Mouse (Mus musculus): ENCODE data around the gene Hnf1b. TPM values are rescaled to one million over a fixed set of nuclear protein-coding genes. Genes with fewer than 3 reads are reported as not detected.

Hnf1b gene
- polyA plus RNA-seq, 1 experiment from 2014 or later: 5.0 TPM

DNA sequence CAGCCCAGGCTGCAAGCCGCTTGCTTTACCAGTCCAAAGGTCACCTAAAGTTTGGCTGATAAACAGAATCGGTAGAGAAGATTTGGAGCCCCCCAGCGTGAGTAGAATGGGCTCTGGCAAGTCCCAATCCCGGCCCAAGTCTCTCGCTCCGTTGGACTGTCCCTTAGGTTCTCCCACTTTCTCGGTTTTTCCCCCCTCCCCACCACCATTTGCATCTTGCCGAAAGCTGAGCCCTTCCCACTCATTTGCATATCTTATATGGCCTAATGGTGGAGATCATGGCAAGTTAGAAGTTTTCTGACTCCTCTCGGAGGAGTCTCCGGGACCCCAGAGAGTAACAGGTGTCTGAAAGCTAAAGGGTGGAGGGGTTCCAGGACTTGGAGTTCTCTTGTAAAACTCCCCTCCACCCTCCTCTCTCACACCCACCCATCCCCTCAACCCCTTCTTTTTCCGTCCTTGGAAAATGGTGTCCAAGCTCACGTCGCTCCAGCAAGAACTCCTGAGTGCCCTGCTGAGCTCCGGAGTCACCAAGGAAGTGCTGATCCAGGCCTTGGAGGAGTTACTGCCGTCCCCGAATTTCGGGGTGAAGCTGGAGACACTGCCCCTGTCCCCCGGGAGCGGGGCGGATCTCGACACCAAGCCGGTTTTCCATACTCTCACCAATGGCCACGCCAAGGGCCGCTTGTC lies 866 bp downstream of the Hnf1b start:
- 2% methylated on average over 24 of the region's 24 CpGs for WGBS
- DNase-seq (ENCODE audit: low spot score) (peak; percentile 44), ATAC-seq (replicated peaks; ENCODE audit: low FRiP score) (no peak)
- H3K4me2 ChIP-seq: peak overlapping the region; percentile 56
- peak overlapping the region; percentile 34 for H3K4me3 ChIP-seq (ENCODE audit: low read depth, low read length)
- no peak overlapping the region for H3K9ac ChIP-seq (ENCODE audit: low read depth, low read length)
- no peaks in the 10 kb centered on the region for H3K36me3 ChIP-seq (ENCODE audit: control insufficient read depth, insufficient read depth, low read length)
- no peak overlapping the region; the same call in 1 of the 2 replicates for H3K27ac ChIP-seq (ENCODE audit: low read depth, low read length)
- H3K27me3 ChIP-seq (replicated peaks; ENCODE audit: control insufficient read depth, insufficient read depth, low read length): peaks cover 66% of the 10 kb centered on the region
- no peaks in the 10 kb centered on the region for H3K4me1 ChIP-seq (replicated peaks; ENCODE audit: control insufficient read depth, insufficient read depth, low read length)
- no peaks in the 10 kb centered on the region for H3K9me3 ChIP-seq (ENCODE audit: control insufficient read depth, low read length)

DNA sequence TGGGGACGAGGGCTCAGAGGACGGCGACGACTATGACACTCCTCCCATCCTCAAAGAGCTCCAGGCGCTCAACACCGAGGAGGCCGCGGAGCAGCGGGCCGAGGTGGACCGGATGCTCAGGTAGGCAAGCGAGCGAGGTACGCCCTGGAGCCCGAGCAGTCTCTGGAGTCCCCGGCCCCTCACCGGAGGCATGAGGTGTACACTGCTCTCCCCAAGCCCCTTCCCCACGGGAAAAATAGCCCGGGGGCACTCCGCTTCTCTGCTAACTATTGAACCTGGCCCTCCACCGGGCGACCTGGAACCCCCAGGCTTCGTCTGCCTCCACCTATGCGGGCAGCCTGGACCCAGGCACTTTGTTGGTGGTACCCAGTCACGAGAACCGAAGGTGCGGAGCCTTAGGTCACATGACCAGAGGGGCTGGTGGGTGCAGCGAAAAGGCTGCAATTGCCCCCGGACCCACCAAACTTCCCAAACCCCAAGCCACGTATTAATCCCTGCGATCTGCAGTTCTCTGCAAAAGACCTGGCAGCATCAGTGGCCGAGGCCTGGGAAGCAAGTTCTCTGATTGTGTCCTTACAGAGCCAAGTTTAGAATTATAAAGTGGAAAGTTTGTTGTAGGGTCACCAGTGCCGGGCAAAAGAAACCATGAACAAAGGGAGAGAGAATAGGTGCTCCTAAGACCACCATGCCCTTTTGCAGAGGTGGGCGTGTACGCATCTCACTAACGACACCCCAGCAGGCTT lies 1.6 kb downstream of the Hnf1b start:
- H3K9me3 ChIP-seq (ENCODE audit: control insufficient read depth, low read length): no peaks in the 10 kb centered on the region
- peak overlapping the region; percentile 56 for H3K4me2 ChIP-seq
- H3K9ac ChIP-seq (ENCODE audit: low read depth, low read length): no peak overlapping the region; the same call in 1 of the 2 replicates
- ATAC-seq (replicated peaks; ENCODE audit: low FRiP score) (no peak; the same call in 1 of the 2 replicates), DNase-seq (ENCODE audit: low spot score) (peak; percentile 50)
- 3% methylated on average over 36 of the region's 36 CpGs for WGBS
- H3K4me1 ChIP-seq (replicated peaks; ENCODE audit: control insufficient read depth, insufficient read depth, low read length): no peaks in the 10 kb centered on the region
- H3K4me3 ChIP-seq (ENCODE audit: low read depth, low read length): peak overlapping the region; percentile 34
- H3K27ac ChIP-seq (ENCODE audit: low read depth, low read length): peak overlapping the region; percentile 35; the same call in 1 of the 2 replicates
- H3K27me3 ChIP-seq (replicated peaks; ENCODE audit: control insufficient read depth, insufficient read depth, low read length): peaks cover 71% of the 10 kb centered on the region
- no peaks in the 10 kb centered on the region for H3K36me3 ChIP-seq (ENCODE audit: control insufficient read depth, insufficient read depth, low read length)

DNA sequence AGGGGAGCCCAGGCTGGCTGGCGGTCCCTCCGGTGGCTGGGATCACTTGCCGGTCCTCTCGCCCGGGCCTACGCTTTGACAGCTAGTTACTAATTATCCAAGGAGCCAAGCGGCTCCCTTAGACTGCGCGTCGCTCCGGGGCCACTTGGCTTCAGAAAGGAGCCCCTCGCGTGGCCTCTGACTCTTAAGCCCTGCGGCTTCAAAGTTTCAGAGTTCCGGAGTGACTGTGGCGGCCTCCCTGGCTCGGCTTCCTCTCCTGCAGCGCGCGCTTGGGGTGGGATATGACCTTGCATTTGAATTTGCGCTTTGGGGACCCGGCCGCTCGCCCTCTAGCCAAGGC lies 2.1 kb downstream of the Hnf1b start:
- Histone ChIP-seq H3K27me3 (replicated peaks; ENCODE audit: control insufficient read depth, insufficient read depth, low read length) (peaks cover 75% of the 10 kb centered on the region), H3K4me2 (peak overlapping the region; percentile 56), H3K9me3 (ENCODE audit: control insufficient read depth, low read length) (no peaks in the 10 kb centered on the region), H3K9ac (ENCODE audit: low read depth, low read length) (peak overlapping the region; percentile 32; the same call in 1 of the 2 replicates), H3K27ac (ENCODE audit: low read depth, low read length) (peak overlapping the region; percentile 35), H3K4me1 (replicated peaks; ENCODE audit: control insufficient read depth, insufficient read depth, low read length) (no peaks in the 10 kb centered on the region), H3K36me3 (ENCODE audit: control insufficient read depth, insufficient read depth, low read length) (no peaks in the 10 kb centered on the region), H3K4me3 (ENCODE audit: low read depth, low read length) (peak overlapping the region; percentile 34)
- under 1% methylated on average over 24 of the region's 24 CpGs for WGBS
- peak; percentile 57 for DNase-seq (ENCODE audit: low spot score)
- no peak for ATAC-seq (replicated peaks; ENCODE audit: low FRiP score)

DNA sequence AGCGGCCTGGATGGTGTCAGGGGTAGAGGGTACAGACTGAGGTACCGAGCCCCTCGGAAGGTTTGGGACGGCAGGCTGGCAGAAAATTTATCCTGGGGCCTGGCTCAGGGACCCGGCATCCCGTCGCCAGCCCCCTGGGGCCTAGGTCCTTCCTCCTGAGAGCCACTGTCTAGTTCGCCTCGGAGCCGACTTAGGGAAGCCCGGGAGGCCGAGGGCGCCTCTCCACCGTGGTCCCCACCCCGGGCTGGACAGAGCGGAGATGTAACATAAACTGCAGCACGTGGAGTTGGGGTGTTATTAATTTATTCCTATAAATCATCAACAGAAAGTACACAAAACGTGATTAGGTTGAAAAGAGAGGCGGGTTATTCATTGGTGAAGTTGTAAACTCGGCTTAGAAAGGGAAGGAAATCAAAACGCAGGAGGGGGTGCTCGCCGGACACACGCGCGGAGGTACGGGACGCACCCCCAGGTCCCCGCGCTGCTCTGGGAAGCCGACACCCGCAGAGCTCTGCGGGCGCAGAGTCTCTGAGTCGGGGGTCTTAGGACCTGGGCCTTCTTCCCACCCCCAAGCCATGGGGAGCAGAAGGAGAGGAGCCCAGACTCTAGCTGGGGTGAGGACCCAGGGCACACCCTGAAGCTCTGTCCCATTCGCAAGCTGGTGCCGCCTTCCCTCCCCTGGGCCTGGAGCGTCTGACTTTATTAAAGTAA lies 2.8 kb downstream of the Hnf1b start:
- H3K9me3 ChIP-seq (ENCODE audit: control insufficient read depth, low read length): no peaks in the 10 kb centered on the region
- peak overlapping the region; percentile 34 for H3K4me3 ChIP-seq (ENCODE audit: low read depth, low read length)
- no peak for ATAC-seq (replicated peaks; ENCODE audit: low FRiP score)
- no peaks in the 10 kb centered on the region for H3K36me3 ChIP-seq (ENCODE audit: control insufficient read depth, insufficient read depth, low read length)
- DNase-seq (ENCODE audit: low spot score): peak; percentile 46
- peaks cover 78% of the 10 kb centered on the region for H3K27me3 ChIP-seq (replicated peaks; ENCODE audit: control insufficient read depth, insufficient read depth, low read length)
- no peaks in the 10 kb centered on the region for H3K4me1 ChIP-seq (replicated peaks; ENCODE audit: control insufficient read depth, insufficient read depth, low read length)
- H3K4me2 ChIP-seq: peak overlapping the region; percentile 56
- peak overlapping the region; percentile 32; the same call in 1 of the 2 replicates for H3K27ac ChIP-seq (ENCODE audit: low read depth, low read length)
- 1% methylated on average over 38 of the region's 38 CpGs for WGBS
- no peak overlapping the region for H3K9ac ChIP-seq (ENCODE audit: low read depth, low read length)

DNA sequence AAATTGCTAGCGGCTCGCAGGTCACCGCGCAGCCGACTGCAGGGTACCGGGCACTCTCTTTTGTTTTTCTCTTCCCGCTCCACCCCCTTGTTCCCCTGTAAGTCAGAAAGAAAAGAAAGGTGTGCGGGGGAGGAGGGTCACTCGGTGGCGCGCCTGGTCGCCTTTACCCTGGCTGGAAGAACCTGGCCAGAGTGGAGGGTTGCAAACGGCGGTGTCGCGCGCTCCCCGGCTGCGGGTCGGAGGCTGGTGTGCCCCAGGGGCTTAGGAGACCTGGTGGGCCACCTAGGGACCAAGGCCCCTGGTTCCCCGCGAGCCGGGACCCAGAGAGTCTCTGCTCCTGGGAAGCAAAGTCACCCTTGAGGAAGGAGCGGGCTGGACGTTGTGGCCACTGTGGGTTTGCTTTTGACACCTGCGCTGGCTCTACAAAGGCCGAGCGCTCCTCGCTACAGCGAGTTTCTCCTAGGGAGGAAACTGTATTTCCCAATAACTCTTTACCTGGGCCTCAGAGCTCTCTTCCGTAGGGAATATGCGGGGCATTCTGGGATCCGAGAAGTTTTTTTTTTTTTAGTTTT lies 3.4 kb downstream of the Hnf1b start:
- ATAC-seq (replicated peaks; ENCODE audit: low FRiP score) (no peak), DNase-seq (ENCODE audit: low spot score) (peak; percentile 55)
- H3K27ac ChIP-seq (ENCODE audit: low read depth, low read length): peak overlapping the region; percentile 32; the same call in 1 of the 2 replicates
- WGBS: 1% methylated on average over 33 of the region's 33 CpGs
- peak overlapping the region; percentile 34 for H3K4me3 ChIP-seq (ENCODE audit: low read depth, low read length)
- no peaks in the 10 kb centered on the region for H3K9me3 ChIP-seq (ENCODE audit: control insufficient read depth, low read length)
- peak overlapping the region; percentile 56 for H3K4me2 ChIP-seq
- no peaks in the 10 kb centered on the region for H3K4me1 ChIP-seq (replicated peaks; ENCODE audit: control insufficient read depth, insufficient read depth, low read length)
- peaks cover 82% of the 10 kb centered on the region for H3K27me3 ChIP-seq (replicated peaks; ENCODE audit: control insufficient read depth, insufficient read depth, low read length)
- H3K36me3 ChIP-seq (ENCODE audit: control insufficient read depth, insufficient read depth, low read length): no peaks in the 10 kb centered on the region
- H3K9ac ChIP-seq (ENCODE audit: low read depth, low read length): peak overlapping the region; percentile 22; the same call in 1 of the 2 replicates

DNA sequence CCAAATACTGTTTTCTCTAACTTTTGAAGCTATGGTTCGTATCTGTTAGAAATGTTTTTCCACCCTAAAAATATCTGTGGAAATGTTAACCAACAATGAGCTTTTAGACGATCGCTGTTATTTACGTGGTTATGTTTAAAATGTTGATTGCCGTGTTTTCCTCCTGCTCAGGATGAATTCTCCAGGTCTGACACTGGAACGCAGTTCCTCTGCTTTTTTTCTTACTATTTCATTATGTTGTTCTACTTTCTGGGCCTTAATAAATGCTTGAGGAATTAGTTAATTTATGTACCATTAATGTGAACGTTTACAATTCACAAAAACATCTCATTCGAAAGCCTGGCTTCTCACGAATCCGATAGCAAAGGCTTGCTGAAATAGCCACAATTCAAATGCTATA lies 4.2 kb downstream of the Hnf1b start:
- Histone ChIP-seq H3K36me3 (ENCODE audit: control insufficient read depth, insufficient read depth, low read length) (no peaks in the 10 kb centered on the region), H3K27ac (ENCODE audit: low read depth, low read length) (no peak overlapping the region), H3K4me1 (replicated peaks; ENCODE audit: control insufficient read depth, insufficient read depth, low read length) (no peaks in the 10 kb centered on the region), H3K9ac (ENCODE audit: low read depth, low read length) (no peak overlapping the region), H3K9me3 (ENCODE audit: control insufficient read depth, low read length) (no peaks in the 10 kb centered on the region), H3K27me3 (replicated peaks; ENCODE audit: control insufficient read depth, insufficient read depth, low read length) (peaks cover 79% of the 10 kb centered on the region), H3K4me2 (peak overlapping the region; percentile 37; the same call in 1 of the 2 replicates), H3K4me3 (ENCODE audit: low read depth, low read length) (no peak overlapping the region)
- 10% methylated on average over 10 of the region's 10 CpGs for WGBS
- ATAC-seq (replicated peaks; ENCODE audit: low FRiP score): no peak
- DNase-seq (ENCODE audit: low spot score): no peak

DNA sequence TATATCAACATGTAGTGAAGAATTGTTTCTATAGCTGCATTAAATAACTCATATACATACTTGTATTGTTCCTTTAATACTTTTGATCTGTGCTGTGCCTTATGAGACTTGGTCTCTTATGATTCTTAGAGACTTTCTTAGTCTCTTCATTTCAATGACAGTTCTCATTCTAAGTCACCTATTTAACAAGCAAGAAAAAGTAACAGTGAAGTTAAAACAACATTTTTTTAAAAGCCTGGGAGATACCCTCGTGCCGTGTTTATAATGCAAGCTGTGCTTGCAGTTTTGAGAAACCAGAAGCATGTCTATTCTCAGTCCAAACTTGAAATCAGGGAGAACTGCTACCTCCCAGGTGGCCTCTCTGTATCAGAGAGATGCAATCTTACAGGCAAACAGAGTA lies 4.8 kb downstream of the Hnf1b start:
- Histone ChIP-seq H3K4me3 (ENCODE audit: low read depth, low read length) (no peak overlapping the region), H3K4me1 (replicated peaks; ENCODE audit: control insufficient read depth, insufficient read depth, low read length) (no peaks in the 10 kb centered on the region), H3K9ac (ENCODE audit: low read depth, low read length) (no peak overlapping the region), H3K9me3 (ENCODE audit: control insufficient read depth, low read length) (no peaks in the 10 kb centered on the region), H3K4me2 (no peak overlapping the region), H3K27me3 (replicated peaks; ENCODE audit: control insufficient read depth, insufficient read depth, low read length) (peaks cover 73% of the 10 kb centered on the region), H3K27ac (ENCODE audit: low read depth, low read length) (no peak overlapping the region), H3K36me3 (ENCODE audit: control insufficient read depth, insufficient read depth, low read length) (no peaks in the 10 kb centered on the region)
- WGBS: 24% methylated on average over 2 of the region's 2 CpGs
- DNase-seq (ENCODE audit: low spot score) (no peak), ATAC-seq (replicated peaks; ENCODE audit: low FRiP score) (no peak)

DNA sequence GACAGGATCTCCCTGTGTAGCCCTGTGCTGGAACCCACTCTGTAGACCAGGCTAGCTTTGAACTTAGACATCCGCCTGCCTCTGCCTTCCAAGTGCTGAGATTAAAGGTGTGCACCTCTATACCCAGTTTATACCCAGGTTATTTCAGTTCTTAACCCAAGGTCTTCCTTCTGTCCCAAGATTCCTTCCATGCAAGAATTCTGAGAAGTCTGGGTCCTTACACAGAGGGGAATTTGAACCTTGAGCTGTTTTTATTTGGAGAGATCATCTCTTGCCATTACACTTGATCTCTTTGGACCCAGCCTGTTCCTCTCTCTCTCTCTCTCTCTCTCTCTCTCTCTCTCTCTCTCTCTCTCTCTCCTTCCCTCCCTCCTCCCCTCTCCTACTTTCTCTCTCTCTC lies 7.4 kb downstream of the Hnf1b start:
- H3K4me2 ChIP-seq: no peak overlapping the region
- H3K4me1 ChIP-seq (replicated peaks; ENCODE audit: control insufficient read depth, insufficient read depth, low read length): no peaks in the 10 kb centered on the region
- no peak for ATAC-seq (replicated peaks; ENCODE audit: low FRiP score)
- H3K27me3 ChIP-seq (replicated peaks; ENCODE audit: control insufficient read depth, insufficient read depth, low read length): peaks cover 47% of the 10 kb centered on the region
- DNase-seq (ENCODE audit: low spot score): no peak
- no peak overlapping the region for H3K9ac ChIP-seq (ENCODE audit: low read depth, low read length)
- H3K9me3 ChIP-seq (ENCODE audit: control insufficient read depth, low read length): no peaks in the 10 kb centered on the region
- no peaks in the 10 kb centered on the region for H3K36me3 ChIP-seq (ENCODE audit: control insufficient read depth, insufficient read depth, low read length)
- H3K27ac ChIP-seq (ENCODE audit: low read depth, low read length): no peak overlapping the region
- H3K4me3 ChIP-seq (ENCODE audit: low read depth, low read length): no peak overlapping the region
- WGBS: 79% methylated on average over 1 of the region's 1 CpGs
